Mouse (Mus musculus) ovary, adult 10 weeks (tissue): Measurements from ENCODE around the gene Cenpk. TPM values are rescaled to one million over a fixed set of nuclear protein-coding genes. Genes with fewer than 3 reads are reported as not detected.

Source experiments
- polyA plus RNA-seq: library from polyadenylated mRNA; stranded (reverse); fragments of 350-450 nt; fragmentation: Illumina TruSeq; extraction: RNeasy Lipid Tissue Mini Kit (QIAGEN cat#74804); gene quantifications from one replicate; pipeline ENCODE4 v1.2.3, GENCODE M21; 2014

Cenpk gene
- polyA plus RNA-seq = 115 TPM

GRCm38 (mm10) chr13:104228384-104229066 lies at the start of gene Cenpk, which contains the start of gene Ppwd1:
Cenpk (plus strand) TSS chr13:104228611.
Ppwd1 (minus strand) TSS chr13:104228843.

GRCm38 (mm10) chr13:104178650-104179121 lies 49.7 kb upstream of the Cenpk start, which contains the start of gene Trim23:
Trim23 (plus strand) TSS chr13:104178797.

GRCm38 (mm10) chr13:104287366-104288225 lies 59.2 kb downstream of the Cenpk start, which contains the start of gene Adamts6:
Adamts6 (plus strand) TSS chr13:104287835.

Other genes with a start within 250 kb of the Cenpk start
- gene Nln, start 119.0 kb upstream of the Cenpk start, polyA plus RNA-seq = 72.6 TPM
- 8.3 TPM for gene Sgtb, start 118.9 kb upstream of the Cenpk start, polyA plus RNA-seq
- gene Trappc13, start 50.1 kb upstream of the Cenpk start, polyA plus RNA-seq = 91.7 TPM
- gene Trim23, start 49.8 kb upstream of the Cenpk start, polyA plus RNA-seq = 107 TPM
- 57.9 TPM for gene Ppwd1, start 232 bp downstream of the Cenpk start, polyA plus RNA-seq
- gene Adamts6, start 59.2 kb downstream of the Cenpk start, polyA plus RNA-seq = 14.6 TPM